Mouse (Mus musculus): ENCODE data around the gene Ttc7b.

Gene Ttc7b

DNA sequence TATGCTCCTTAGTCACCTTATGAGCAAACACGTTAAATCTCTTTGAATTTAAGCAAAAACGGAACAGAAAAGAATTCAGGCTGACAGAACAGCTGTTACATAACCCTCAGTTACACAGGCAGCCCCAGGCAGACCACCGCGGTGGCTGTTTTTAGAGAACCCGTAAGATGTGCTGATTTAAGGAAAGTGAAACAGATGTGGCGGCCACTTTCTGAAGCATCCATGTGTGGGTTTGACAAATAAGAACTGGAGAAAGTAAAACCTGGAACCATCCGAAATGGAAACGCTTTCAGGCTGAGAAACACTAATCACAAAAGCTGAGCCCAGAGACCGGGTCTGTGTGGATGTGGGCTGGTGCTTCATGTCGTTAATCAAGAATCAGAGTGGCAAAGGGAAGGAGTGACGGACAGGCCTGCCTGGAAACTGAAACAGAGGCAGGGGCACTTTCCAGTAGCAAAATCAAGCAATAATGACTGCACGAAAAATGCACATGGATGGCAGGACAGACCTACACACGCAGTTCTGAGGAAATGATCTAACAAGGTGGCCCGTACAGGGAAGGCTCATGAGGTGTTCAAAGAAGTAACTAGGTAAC, 139.8 kb downstream of the Ttc7b start:
- DNase-seq (ENCODE audit: low read depth) = no peak

DNA sequence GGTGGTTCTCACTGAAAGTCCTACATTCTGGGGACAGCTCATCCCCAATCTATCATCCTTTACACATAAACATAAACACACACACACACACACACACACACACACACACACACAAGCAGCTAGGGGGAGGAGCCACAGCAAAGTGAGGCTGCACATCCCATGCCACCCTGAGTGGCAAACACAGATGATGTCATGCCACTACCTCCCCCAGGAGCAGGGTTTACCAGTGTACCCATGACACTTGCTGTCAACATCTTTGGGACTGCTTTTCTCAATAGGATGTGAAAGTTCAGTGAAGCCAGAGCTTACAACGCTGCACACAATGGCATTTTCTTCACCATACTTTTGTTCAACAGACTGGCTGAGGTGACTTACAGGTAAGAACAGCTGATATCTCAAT, 140.8 kb downstream of the Ttc7b start:
- DNase-seq (ENCODE audit: low read depth) = no peak

DNA sequence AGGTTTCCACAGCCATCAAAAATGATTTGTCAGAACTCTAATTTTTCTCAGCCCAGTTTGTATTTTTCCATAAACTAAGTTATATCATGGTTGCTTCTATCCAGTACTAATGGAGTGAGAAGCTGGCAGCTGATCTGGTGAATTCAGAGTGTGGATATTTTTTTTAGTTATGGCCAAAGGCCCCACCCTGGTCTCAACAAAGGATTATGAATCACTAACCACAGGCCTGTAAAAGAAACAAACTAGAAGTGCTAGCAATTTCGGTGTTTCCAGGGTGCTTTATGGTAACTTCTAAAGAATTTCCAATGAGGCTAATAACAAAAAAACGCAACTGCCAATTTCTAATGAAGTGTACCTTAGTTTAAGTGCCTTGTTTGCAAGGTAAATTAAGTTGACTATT, 142.4 kb downstream of the Ttc7b start:
- DNase-seq (ENCODE audit: low read depth) = no peak

DNA sequence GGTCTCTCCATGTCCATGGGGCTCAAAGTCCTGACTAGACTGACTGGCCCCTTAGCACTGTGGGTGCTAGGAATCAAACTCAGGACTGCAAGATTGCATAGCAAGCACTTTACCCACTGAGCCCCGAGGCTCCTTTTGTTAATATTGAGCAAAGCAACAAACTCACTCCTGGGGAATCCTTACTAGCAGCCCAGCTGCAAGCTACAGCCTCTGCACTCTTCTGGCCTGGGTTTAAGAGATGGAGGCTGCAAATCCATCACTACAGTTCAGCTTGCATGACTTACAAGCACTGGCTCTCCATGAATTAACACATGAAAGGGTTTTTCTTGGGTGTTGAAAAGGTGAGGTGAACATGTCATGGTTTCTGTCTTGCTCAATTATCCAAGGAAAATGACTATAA, 142.8 kb downstream of the Ttc7b start:
- DNase-seq (ENCODE audit: low read depth) = no peak

DNA sequence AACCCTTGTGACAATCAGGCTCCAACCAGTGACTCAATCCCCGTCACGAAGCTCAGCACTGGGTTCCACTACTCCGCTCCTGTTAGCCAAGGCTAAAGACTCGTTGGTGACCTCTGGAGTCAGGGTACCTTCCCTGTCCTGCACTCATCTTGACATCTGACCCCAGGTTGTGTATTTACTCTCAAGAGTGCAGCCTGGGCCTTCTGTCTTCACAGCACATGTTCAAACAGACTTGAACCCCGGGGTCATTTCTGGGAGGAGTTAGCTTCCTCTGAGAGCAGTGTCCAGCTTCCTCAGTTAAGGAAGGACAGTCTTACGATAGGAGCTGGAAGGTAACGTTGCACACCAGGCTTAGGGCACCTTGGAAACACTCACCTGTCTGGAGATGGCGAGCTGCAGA, 144.8 kb downstream of the Ttc7b start:
- no peak for DNase-seq (ENCODE audit: low read depth)

DNA sequence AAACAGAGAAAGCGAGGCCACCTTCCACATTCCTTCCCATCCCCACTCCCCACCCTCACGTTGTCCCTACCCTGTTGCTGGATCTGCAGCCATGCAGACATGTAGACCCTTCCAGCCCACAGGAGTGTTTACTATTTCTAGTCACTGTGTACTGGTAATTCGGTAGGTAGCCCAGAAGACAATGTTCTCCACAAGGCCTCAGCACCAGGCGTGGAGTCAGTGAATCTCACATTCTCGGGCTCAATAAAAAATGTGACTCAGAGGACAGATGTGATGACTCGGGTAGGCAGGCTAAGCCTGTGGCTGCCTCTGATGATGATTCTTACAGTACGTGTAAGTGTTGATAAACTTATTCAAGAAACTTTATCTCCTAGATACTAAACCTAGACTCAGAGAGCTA, 147.8 kb downstream of the Ttc7b start:
- no peak for DNase-seq (ENCODE audit: low read depth)

DNA sequence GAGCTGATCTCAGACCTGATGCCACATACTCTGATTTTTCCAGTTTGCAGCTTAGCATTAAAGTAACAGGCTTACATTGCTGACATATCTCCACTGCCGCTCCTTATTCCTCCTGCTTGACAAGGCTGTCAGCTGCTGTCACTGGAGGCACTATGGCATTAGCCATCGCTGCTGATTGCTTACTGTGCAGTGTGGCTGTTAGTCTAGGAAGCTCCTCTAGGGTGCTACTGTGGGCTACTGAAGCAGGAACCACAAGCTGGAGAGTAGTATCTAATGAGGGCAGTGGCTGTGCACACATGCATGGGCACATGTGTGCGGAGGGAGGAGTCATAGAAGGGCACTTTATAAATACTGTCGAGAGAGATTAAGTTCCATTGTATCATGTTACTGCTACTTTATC, 148.6 kb downstream of the Ttc7b start:
- DNase-seq (ENCODE audit: low read depth) = no peak

DNA sequence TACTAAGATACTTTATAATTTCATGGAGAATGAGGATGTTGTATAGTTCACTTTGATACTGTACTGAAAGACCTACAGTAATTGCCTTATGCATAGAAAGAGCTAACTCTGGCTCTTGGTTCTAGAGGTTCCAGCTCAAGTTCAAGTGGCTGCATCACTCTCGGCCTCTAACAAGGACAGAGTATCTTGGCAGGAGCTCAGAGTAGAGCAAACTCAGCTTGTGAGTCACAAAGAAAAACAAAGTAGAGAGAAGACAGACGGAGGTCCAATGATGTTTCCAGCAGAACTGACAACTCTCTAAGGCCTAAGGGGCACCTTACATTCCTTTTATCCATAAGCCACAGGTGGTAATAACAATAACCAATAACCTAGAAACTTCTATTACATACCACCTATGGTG, 150.8 kb downstream of the Ttc7b start:
- DNase-seq (ENCODE audit: low read depth) = no peak

DNA sequence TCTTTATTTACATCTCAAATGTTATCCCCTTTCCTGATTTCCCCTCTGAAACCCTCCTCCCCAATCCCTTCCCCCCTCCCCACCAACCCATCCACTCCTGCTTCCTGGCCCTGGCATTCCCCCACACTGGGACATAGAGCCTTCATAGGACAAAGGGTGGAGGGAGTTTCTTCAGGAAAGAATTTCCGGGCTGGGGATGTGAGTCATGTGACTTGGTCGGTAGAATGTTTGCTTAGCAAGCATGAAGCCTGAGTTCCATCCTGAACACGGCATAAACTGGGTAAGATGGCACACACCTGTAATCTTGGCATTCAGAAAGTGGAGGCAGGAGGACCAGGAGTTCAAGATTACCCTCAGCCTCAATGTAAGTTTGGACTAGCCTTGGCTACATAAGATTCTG, 151.4 kb downstream of the Ttc7b start:
- no peak for DNase-seq (ENCODE audit: low read depth)

DNA sequence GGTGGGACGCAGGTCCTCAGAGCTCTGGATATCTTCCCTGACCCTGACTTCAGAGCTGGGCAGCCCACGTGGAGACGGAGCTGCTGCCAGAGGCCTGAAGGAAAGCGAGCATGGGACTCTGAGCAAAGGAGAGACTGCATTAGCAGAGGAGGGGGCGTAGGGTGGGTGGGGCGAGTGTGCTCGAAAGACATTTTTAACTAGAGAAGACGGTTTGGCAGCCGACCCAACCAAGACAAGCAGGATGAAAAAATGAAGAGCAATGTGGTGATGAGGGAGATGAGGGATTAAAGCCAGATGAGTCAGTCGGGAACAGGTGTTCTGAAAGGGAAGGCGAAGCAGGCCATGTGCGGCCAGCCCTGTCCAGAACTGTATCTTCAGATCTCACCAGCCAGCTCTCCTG, 159.3 kb downstream of the Ttc7b start:
- DNase-seq (ENCODE audit: low read depth) = no peak

DNA sequence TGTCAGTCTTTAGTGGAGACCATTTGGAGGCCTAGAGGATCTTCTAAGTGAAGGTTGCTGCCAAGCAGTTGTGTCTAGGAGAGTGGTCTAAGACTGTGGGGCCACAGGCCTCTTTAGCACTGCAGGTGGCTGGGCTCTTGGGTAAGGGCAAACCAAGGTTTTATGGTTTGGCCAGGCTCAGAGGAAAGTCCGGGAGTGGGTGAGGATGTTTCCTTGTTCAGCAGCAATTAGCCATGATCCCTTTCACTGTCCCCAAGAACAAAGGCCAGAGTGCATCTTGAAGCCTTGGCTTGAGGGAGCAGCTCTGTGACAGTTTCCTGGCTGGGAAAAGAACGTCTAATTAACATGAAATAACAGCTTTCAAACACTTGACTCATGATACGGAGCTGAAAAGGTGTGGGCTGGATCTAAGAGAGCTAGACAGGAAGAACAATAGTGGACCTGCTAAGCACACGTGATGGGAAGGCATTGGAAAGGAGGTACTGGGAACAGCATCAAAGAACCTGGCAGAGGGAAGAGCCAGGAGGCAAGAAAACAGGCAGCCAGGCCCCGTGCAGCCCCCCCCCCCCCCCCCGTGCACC, 162.5 kb downstream of the Ttc7b start:
- no peak for DNase-seq (ENCODE audit: low read depth)

DNA sequence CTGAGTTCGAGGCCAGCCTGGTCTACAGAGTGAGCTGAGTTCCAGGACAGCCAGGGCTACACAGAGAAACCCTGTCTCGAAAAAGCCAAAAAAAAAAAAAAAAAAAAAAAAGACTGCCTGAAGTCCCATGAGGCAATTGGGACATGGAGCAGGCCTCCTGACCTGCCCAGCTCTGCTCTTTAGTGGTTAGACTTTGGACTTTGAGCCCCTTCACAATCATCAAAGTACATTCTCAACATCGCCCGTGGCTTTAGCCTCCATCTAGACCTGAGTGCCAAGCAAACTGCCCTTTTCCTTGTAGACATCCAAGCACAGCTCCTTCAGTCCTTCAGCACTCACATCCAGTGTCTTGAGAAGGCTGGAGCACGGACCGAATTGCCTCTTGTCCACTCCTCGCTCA, 164.2 kb downstream of the Ttc7b start:
- DNase-seq (ENCODE audit: low read depth) = no peak

DNA sequence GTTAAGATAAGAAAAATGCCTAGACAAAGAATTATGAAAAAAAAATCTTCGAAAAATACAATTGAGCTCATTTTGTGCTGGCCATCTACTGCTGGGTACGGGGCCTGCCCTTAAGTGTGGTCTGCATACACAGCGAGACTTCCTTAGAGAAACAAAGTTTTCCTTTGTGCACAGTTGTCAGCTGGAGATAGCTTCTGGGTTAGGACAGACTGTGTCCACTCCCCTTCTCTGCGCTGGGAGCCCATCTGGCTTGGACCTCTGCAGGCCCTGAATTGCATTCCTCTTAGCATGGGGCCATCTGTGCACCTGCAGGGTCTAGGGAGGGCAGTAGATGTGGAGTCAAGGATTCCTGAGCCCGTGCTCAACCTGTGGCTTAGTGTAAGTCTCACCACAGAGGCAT, 165.1 kb downstream of the Ttc7b start:
- DNase-seq (ENCODE audit: low read depth) = no peak

DNA sequence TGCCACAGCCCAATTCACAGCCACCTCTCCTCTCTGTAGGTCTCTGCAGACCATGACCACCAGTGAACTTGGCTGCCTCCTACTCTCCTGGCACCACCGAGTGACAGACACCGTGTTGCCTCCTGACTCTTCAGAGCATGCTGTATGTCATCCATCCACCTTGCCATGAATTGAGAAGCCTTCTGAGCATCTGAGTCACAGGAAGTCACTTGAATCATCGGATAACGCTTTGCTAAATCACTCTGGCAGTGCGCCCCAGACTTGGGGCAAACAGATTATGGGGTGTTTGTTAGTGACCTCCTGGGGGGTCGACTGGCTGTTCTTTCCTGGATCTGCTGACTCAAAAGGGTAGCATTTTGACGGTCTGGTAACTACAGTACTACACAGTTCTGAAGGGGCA, 166.7 kb downstream of the Ttc7b start:
- DNase-seq (ENCODE audit: low read depth) = no peak

DNA sequence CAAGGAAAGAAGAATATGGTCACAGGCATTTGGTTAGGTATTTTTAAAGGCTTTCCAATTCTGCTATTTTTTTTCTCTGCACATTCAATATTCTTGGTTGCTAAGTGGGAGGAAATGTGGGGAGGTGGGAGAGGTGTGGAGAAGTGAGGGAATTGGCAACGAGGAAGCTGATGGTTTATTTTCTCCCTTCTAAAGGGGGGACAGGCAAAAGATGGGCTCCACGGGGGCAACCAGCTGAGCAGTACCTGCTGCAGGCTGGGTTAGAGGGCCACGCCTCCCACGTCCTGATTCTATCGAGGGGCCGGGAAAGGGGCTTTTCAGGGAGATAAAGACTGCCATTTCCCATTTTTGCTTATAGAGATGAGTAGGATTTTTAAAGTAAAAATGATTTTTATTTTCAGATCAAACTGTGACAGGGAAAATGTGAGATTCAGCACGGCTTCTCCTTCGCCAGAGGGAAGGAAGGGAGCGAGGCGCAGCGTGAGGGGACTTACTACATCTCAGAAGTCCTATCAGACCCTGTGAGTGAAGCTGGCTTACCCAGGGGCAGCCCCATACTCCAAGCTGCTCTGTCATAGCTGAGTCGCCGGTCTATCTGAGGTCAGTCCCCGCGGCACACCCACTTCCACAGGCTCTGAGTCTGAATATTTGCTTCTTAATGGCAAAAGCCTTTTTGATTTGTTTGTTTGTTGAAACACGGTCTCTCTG, 167.4 kb downstream of the Ttc7b start:
- DNase-seq (ENCODE audit: low read depth) = no peak

DNA sequence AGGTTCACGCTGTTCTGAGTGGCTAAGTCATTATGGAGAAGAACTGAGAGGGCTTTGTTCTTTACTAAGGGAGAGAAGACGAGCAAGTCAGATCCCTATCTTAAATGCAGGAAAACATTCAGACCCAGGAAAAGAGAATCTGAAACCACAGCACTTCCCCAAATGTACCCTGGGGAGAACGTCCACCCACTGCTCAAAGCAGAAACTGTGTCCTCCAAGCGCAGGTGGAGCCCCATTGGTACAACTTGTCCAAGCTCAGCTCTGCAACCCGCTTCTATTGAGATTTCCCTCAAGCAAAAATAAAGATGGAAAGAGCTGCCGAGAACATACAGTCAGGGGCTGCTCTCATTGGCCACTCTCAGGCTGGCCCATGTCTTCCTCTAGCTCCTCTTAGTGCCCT, 168.5 kb downstream of the Ttc7b start:
- DNase-seq (ENCODE audit: low read depth) = no peak

DNA sequence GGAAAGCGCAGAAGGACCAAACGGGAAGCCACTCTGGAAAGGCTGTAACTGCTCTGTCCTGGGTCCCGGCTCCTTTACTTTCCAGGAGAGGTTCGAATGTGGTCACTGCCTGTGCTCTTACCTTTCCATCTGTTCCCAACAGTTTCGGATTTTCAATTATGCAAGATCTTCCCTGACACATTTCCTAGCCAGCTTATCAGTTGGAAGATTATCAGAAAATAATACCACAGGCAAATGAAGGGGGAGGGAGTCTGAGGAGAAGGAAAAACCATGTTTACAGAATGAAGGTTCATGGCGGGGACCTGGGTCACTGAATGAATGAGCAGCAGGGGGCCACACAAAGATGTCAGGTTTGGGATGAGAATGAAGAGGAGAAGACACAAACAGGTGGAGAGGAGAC, 177.1 kb downstream of the Ttc7b start:
- no peak for DNase-seq (ENCODE audit: low read depth)

DNA sequence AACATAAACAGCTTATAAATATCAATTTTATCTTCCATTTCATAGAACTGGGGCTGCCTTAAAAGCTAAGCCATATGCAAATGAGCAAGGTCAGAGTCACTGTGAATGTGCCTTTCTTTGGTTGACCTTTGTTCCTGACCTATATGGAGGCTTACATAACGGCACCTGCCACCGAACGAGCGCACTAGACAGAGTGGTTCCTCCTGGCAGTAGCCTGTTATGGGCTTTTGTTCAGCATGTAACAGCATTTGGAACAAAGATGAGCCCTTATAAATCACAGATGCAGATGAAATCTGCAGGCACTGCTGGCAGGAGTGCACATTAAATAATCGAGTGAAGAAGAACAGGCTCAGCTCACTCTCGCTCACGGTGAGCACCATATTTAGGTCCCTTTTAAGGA, 179.0 kb downstream of the Ttc7b start:
- no peak for DNase-seq (ENCODE audit: low read depth)

DNA sequence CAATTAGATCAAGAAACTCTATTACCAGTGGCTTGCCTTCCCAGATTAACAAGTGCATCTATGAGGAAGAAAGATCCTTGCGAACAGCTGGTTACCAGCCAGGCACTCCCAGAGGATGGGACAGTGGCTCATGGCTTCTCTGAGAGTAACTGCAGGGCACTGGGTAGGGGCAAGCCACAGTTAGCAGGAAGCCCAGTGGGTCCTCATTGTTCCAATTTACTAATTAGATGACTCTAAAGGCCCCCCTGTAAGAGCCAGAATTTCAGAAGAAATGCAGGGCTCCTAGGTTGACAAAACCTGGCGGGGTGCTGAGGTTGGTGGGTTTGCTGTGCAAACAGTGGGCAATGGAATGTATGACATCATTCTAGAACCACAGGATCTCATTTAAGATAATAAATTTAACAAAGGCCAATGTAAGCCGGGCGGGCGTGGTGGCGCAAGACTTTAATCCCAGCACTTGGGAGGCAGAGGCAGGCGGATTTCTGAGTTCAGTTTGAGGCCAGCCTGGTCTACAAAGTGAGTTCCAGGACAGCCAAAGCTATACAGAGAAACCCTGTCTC, 179.6 kb downstream of the Ttc7b start:
- no peak for DNase-seq (ENCODE audit: low read depth)

DNA sequence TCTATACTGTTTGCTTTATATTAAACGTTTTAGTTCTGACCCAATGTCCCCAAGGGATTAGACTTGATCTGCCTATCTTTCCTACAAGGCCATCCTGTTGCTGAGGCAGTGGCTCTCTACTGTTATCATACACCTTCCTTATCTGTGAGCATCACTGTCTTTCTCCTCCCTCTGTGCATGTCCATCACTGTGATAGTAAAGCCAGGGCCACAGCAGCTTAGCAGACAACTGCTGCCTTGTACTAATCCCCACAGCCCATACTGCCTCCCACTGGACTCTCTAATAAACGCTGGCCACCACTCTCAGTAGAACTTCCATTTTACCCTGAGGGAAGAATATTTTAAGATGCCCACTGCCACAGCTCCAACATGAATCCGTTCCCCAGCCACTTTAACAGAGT, 182.6 kb downstream of the Ttc7b start:
- DNase-seq (ENCODE audit: low read depth) = no peak

DNA sequence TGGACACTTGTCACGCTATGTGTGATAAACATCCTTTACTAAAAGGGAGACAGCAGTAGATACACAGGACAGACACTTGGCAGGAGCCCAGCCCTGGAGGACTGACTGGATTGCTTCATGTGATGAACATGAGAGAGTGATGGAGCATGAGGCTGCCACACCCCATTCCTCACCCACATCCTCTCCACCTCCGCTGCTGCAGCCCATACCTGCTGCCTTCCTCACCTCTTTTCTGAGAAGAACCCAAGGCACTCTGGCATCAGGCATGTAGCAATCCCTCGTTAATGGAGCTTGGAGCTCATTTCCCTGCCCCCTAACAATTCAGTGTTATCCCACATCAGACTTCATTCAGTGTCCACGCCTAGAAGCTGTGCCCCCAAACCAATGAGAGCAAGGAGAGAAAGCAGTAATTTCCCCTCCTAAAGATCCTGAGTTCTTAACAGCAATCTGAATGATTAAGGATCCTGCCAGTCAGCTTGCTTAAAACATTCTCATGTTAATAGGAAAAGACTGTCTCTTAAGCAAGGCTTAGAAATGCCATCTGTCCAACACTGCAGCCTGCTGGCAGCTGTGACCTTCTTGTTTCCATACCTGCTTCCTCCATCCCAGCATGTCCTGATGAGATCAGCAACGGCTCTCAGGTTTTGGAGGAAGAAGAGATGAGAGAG, 183.1 kb downstream of the Ttc7b start:
- peak; percentile 10 for DNase-seq (ENCODE audit: low read depth)

DNA sequence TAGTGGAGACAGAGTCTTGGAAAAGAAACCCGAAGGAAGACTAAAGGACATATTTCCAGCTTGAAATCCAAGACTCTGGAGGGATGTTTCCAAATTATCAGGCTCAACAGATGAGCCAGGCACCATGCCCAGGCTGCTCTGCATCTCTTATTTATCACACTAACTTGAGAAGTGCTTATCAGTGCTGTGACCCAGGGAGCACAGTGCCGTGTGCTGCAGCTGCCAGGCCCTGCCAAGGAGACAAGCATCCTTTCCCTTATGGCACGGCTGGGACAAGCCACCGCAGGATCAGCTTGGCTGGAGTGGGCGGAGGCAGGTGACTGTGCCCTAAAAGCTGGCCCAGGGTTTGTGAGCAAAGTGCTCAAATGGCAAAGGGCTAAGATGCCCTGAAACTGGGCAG, 184.4 kb downstream of the Ttc7b start:
- no peak for DNase-seq (ENCODE audit: low read depth)

DNA sequence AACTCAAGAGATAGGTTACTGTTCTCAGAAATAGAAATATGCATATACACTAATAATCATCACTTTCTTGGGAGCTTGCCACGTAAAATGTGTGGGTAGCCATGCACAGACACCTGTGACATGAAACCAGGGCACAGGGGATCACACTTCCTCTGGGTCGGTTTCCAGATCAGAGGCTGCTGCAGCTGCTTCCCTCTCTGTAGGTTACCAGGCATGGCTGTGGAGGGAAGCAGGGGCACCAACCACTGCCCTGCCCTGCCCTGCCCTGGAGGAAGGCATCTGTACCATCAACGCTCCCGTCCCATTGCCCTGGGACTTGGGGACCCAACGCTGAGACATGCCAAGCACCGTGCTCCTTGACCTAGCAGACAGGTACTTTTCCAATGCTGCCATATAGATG, 188.8 kb downstream of the Ttc7b start:
- DNase-seq (ENCODE audit: low read depth) = no peak

Measured in naive thymus-derived CD4-positive, alpha-beta T cell, adult 2 months (primary cell).